Mouse (Mus musculus) gastrocnemius, postnatal 25 days (tissue): ENCODE results near the gene Gm28035. TPM values are rescaled to one million over a fixed set of nuclear protein-coding genes. Genes with fewer than 3 reads are reported as not detected.

ENCODE experiments used
- DNase-seq: peaks from one replicate; pipeline ENCODE4 v3.0.0; 2022
- long read RNA-seq, 2 experiments: library from polyadenylated mRNA; stranded (forward); transcript quantifications; one replicate each; pipeline ENCODE4 v2.0.0; 2021
- total RNA-seq, 2 experiments: library from RNA; stranded (reverse); gene quantifications; 1 replicate in 1 of 2; 2 replicates in 1 of 2; pipeline ENCODE4 v1.2.3; 2021

Gene Gm28035
- total RNA-seq = 1 to 10 TPM in 1 of 2 experiments, under 1 TPM in 1; 0.64 to 1.2 TPM
- long read RNA-seq, experiment 1, partial matches to known transcripts = 0 of 3 reads
- long read RNA-seq, experiment 1, other reads (novel, unspliced or antisense) = 3 of 3 reads
- long read RNA-seq, experiment 2, partial matches to known transcripts = 0 of 4 reads
- long read RNA-seq, experiment 2, other reads (novel, unspliced or antisense) = 4 of 4 reads

GRCm38 (mm10) chr2:30240267-30240666 lies at the start of gene Gm28035:
Gm28035 (plus strand) TSS chr2:30240567.
- DNase-seq = no peak

DNA sequence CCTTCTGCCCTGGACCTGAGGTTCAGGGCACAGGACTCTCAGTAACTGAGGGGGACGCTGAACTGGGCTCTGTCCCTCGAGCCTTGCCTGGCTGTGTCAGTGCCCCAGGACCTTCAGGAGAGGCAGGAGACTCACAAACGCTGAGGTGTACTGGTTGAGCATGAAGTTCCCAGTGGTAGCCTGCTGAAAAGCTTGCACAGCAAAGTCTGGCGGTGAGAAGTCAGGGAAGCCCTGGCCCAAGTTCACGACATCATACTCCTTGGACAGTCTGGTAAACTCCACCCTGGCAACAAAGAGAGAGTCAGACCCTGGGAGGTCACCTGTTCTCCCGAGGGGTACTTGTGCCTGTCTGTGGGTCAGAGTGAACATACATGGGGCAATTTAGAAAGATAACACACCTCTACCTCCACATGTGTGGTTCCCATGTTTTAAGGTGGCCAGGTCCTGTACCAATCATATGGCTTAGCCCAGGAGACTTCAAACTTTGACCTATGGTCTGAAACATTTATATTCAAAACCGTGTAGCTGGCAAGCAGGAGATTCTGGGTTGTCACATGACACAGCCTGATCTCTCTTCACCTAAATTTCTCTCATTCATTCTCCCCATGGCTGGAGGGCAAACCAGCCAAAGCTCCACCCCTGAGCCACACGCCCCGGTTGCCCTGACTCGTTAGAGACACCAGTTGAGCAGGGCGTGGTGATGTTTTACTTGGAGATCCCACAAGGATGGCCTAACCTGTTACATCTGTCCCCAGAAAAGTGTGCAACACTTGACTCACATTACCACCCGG lies 48.4 kb upstream of the Gm28035 start:
- DNase-seq = no peak

- no peak for DNase-seq
Observed at GRCm38 (mm10) chr2:30194656-30195055, 45.7 kb upstream of the Gm28035 start.

GRCm38 (mm10) chr2:30198021-30198420 lies 42.3 kb upstream of the Gm28035 start:
- no peak for DNase-seq

- no peak for DNase-seq
Observed at GRCm38 (mm10) chr2:30199984-30200383, 40.4 kb upstream of the Gm28035 start.

DNA sequence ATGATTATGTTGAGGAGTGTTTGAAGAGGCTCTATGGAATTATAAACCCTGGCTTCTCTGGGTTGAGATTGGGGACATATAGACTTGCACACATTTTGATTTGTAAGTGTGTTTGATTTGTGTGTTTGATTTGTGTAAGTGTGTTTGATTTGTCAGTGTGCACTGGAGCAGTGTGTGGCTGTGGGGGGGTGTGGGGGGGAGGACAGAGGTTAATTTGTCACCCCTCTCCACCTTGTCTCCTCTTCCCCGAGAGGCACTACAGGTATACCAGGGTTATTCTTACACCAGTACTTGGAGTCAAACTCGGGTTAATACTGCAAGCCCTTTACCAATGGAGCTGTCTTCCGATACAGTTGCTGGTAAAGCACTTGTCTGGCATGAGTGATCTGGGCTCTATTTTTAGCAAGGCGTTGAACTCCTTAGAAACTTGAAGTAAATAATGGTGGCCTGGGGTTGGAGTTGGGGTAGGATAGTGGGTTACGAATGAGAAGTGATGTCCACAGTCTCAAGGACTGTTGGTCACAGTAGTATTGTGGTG lies 39.9 kb upstream of the Gm28035 start:
- DNase-seq = no peak

GRCm38 (mm10) chr2:30203439-30203838 lies 36.9 kb upstream of the Gm28035 start:
- DNase-seq = no peak

GRCm38 (mm10) chr2:30205255-30205628 lies 35.1 kb upstream of the Gm28035 start:
- no peak for DNase-seq

DNA sequence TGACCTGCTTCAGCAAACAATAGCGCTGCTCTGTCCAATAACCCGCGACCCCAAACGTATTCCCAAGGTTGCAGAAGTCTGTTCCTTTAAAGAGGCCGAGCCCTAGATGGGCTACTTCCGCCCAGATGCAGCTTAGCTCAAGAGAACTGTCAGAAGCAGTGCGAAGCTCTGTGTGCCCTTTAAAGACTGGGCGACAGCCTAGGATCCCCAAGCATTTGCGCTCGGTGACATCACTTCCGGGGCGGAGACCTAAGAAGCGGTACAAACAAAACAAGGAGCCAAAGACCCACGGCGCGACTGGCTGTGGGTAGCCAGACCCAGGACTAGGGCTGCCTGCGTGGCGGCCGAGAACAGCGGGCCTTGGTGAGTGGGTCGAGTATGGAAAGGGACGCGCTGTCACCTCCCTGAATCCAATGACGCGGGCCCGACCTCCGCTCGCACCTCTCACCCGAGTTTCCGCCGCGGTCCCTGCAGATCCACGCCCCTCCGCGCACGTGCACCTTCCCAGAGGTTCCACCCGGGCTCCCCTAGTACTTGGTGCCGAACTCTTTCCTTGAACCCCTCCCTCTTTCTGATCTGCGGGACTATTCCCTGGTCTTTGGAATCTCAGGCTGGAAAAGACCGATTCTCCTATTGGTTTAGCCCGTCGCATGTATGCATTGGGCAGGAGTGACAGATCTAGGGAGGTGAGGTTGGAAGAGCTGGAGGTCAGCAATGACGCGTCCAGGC lies 34.6 kb upstream of the Gm28035 start, which contains the start of gene Kyat1:
TSS of gene Kyat1 (minus strand) at position 219 of the 729 bp plus-strand sequence.
- peak; percentile 90 for DNase-seq

DNA sequence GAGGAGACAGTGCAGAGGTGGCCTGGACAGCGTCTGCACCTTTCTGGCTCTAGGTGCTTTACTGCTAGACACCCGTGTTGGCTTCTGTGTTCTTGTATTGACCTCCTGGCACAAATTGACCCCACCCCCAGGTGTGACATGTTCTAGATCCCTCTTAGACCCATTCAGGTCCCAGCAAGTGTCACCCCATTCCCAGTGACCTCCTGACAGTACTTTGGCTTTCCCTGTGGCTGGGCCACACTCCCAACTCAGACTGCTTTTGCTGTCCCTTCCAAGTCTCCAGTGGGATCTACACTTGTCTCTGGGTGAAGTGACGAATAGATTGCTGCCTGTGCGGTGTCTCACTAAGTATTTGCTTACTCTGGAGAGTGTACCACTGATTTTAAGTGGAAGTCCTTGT lies 33.0 kb upstream of the Gm28035 start:
- no peak for DNase-seq

GRCm38 (mm10) chr2:30207886-30208285 lies 32.5 kb upstream of the Gm28035 start:
- DNase-seq = no peak

DNA sequence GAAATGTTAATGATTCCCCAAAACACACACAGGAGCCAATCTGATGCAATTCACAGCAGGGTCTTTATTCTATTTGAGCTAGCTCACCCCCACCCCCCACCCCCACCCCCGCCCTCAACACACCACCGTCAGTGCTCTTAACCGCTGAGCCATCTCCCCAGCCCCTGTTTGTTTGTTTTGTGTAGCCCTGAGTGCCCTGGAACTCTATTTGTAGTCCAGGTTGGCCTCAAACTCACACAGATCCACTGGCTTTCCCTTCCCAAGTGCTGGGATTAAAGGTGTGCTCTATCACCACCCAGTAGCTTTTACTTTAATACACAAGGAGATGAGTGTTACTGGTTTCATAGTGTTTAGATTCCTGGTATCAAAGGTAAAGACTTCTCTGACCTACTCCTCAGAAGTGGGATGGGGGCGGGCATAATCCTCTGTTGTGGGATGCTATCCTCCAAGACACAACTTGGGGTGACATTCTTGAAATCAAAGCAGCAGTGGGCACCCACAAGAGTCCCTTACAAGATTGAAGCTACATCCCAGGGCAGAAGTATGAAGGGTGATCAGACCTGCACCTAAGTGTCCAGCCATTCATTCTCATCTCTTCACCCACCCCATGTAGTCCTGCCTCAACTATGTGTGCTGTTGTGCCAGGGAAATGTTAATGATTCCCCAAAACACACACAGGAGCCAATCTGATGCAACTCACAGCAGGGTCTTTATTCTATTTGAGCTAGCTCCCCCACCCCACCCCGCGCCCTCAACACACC lies 28.8 kb upstream of the Gm28035 start:
- no peak for DNase-seq

- no peak for DNase-seq
Observed at GRCm38 (mm10) chr2:30212169-30212545, 28.2 kb upstream of the Gm28035 start.

GRCm38 (mm10) chr2:30212951-30213350 lies 27.4 kb upstream of the Gm28035 start:
- no peak for DNase-seq

DNA sequence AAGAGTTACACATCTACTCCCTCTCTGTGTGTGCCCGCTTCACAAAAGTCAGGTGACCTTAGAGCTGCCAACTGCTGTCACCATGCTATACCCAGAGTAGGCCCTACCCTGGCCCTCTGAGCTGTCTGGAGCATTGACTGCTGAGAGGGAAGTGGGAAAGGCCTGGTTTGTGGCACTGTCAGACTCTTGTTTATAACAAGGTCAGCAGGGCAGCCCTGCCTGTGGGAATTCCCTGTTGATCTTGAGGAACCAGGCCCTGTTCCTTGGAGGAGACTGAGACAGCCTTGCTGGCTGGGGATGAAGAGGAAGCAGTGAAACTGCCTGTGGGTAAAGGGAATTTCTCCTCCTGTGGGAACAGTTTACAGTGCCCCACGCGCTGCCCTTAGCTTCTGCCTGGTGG lies 25.6 kb upstream of the Gm28035 start:
- DNase-seq = no peak

DNA sequence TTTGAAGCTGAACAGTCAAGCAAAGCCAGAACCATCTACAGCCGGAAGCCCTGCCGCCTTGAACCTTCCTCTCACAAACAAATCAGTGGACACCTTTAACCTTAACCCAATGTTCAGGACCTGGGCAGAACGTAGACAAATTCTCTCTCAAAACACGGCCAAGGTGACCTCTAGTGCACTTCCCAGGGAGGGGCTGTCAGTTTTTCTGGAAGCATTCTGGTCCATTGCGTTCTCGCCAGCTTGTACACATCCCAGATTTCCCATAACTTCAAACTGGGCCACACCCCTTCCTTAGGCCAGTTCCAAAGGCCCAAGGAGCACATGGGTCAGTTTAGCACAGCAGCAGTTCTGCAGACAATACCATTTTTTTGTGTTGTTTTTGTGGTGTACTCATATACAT lies 24.9 kb upstream of the Gm28035 start:
- DNase-seq = no peak

GRCm38 (mm10) chr2:30216293-30216692 lies 24.1 kb upstream of the Gm28035 start:
- no peak for DNase-seq

DNA sequence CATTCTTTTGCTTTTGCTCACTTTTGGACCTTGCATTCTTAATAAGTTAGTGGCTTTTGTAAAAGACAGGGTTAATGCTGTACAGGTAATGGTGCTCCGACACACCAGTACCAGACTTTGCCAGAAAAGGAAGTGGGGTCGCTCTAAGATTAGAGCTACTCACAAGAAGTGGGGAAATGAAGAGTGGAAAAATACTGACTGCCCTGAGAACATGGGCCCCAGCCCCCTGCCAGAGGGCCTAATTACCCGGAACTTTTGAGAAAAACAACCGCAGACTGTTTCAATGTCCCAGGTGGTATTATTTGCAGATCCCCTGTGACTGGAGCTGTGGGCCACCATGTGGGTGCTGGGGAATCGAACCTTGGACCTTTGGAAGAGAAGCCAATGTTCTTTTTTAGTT lies 4.8 kb upstream of the Gm28035 start:
- no peak for DNase-seq

- no peak for DNase-seq
Observed at GRCm38 (mm10) chr2:30236426-30237198, 3.8 kb upstream of the Gm28035 start.

GRCm38 (mm10) chr2:30237199-30237880 lies 3.0 kb upstream of the Gm28035 start, which contains the start of gene Lrrc8a:
Lrrc8a (plus strand) TSS chr2:30237715.
- peak; percentile 100 for DNase-seq

- no peak for DNase-seq
Observed at GRCm38 (mm10) chr2:30237881-30238280, 2.5 kb upstream of the Gm28035 start.
